Mouse (Mus musculus) neural tube, embryonic 11.5 days (tissue): ENCODE results near the gene Tspan12. TPM values are rescaled to one million over a fixed set of nuclear protein-coding genes. Genes with fewer than 3 reads are reported as not detected.
A peak's percentile ranks its signal among the peaks of the same experiment; 100 is the strongest.
"Not testable (repeated sequence)": the region's sequence is repeated elsewhere in the genome, so short reads cannot be mapped to it uniquely, and the experiment has no call there.

Experiments
- ATAC-seq: fragments of 200-750 bp; cut with Nextera tagmentation; 2 replicates; pipeline ENCODE4 v1.8.0; 2017; ENCODE audit warnings: moderate number of reproducible peaks, mild to moderate bottlenecking, moderate TSS enrichment, moderate library complexity; ENCODE audit not compliant: insufficient read depth, low FRiP score, low TSS enrichment
- DNase-seq: peaks from one replicate; pipeline ENCODE4 v3.0.0-alpha.2; 2015; ENCODE audit warnings: low spot score
- H3K27ac ChIP-seq: fragments of 300-500 bp; sonication (generic); 2 replicates; pipeline ENCODE4 v1.5.1; 2014; ENCODE audit warnings: low read depth, mild to moderate bottlenecking, low read length
- H3K27me3 ChIP-seq: fragments of 300-500 bp; sonication (generic); 2 replicates; pipeline ENCODE4 v1.6.1; 2014; ENCODE audit warnings: mild to moderate bottlenecking, low read length, mixed read lengths; ENCODE audit not compliant: control insufficient read depth, insufficient read depth
- H3K36me3 ChIP-seq: fragments of 300-500 bp; sonication (generic); 2 replicates; pipeline ENCODE4 v1.6.1; 2014; ENCODE audit warnings: mild to moderate bottlenecking, low read length, moderate library complexity, mixed read lengths; ENCODE audit not compliant: control insufficient read depth, insufficient read depth
- H3K4me1 ChIP-seq: fragments of 300-500 bp; sonication (generic); 2 replicates; pipeline ENCODE4 v1.6.1; 2014; ENCODE audit warnings: low read length, mixed read lengths; ENCODE audit not compliant: control insufficient read depth, insufficient read depth
- H3K4me2 ChIP-seq: fragments of 300-500 bp; sonication (generic); 2 replicates; pipeline ENCODE4 v1.6.1; 2014; ENCODE audit warnings: low read depth, mild to moderate bottlenecking, moderate library complexity
- H3K4me3 ChIP-seq: fragments of 300-500 bp; sonication (generic); 2 replicates; pipeline ENCODE4 v1.5.1; 2014; ENCODE audit warnings: low read depth, low read length
- H3K9ac ChIP-seq: fragments of 300-500 bp; sonication (generic); 2 replicates; pipeline ENCODE4 v1.6.1; 2014; ENCODE audit warnings: mild to moderate bottlenecking, low read length
- H3K9me3 ChIP-seq: fragments of 300-500 bp; sonication (generic); 2 replicates; pipeline ENCODE4 v1.6.1; 2016; ENCODE audit warnings: low read length; ENCODE audit not compliant: control insufficient read depth
- WGBS: fragments of 180-500 bp; shearing (Covaris S2); extraction: QIAGEN DNeasy Blood & Tissue Kit; methylation state at CpG from one replicate; pipeline ENCODE4 v1.1.7; 2014; 5-methylcytosine and 5-hydroxymethylcytosine counted together
- polyA plus RNA-seq: library from polyadenylated mRNA; unstranded; fragments of >200 nt; fragmentation: Nextera tagmentation; extraction: Ambion mirVana; gene quantifications from 2 replicates; pipeline ENCODE4 v1.2.1, GENCODE M21; 2014

Gene Tspan12
- 70.5 and 71.5 TPM in 2 replicates for polyA plus RNA-seq

DNA sequence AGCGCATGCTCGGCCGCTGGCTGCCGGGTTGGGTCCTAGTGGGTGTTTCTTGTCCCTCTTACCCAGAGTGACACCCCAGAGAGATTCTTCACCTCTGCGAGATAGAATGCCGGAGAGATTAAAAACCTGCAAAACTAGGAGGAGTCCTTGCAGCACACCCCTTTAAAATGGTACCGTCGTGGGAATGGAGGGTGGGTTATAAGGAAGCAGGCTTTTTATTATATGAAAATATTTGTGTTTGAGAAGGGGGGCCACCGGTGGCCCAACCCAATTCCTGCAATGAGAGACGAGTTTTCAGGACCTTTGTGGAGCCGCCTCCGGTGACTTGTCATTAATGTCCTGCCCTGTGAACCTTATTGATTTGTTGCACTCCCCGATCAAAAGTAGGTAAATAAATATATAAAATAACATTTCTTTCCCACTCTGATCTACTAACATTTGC is at the start of gene Tspan12:
Gene Tspan12, minus strand, starts transcription at position 172 of the 442 bp plus-strand sequence.
- Histone ChIP-seq H3K4me2 (peak within 1 kb of the TSS; percentile 57), H3K9ac (peak within 1 kb of the TSS; percentile 93), H3K4me1 (0 out of 2 replicates have a peak, but pooled peaks cover 5% of the 10 kb centered on the region), H3K9me3 (no peaks in the 10 kb centered on the region), H3K4me3 (peak within 1 kb of the TSS; percentile 65), H3K27ac (peak within 1 kb of the TSS; percentile 90), H3K27me3 (no peaks in the 10 kb centered on the region), H3K36me3 (no peaks in the 10 kb centered on the region; the same call in 1 of the 2 replicates)
- DNase-seq (no peak), ATAC-seq (peak; percentile 6; the same call in 1 of the 2 replicates)
- WGBS: under 1% methylated on average over 13 of the region's 13 CpGs

DNA sequence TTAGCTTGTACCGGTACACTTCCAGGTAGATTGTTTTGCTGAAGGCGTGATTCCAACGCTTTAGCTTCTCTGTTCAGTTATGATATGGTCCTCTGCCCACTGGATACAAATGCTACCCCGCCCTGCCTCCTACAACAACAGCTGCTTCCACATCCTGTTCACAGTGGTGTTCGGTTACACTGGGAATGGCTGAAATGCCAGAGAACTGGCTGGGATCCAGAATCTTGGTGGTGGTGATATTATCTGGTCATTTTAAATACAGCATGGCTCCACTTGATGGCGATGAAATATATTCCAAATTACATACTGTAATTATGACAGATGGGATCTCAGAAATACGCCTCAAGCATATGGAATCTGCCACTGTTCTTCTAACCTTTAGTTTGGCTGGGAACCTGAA is 42.1 kb upstream of the Tspan12 start:
- peak; percentile 34 for DNase-seq
- 76% methylated on average over 7 of the region's 7 CpGs for WGBS
- H3K4me2 ChIP-seq: no peak overlapping the region

DNA sequence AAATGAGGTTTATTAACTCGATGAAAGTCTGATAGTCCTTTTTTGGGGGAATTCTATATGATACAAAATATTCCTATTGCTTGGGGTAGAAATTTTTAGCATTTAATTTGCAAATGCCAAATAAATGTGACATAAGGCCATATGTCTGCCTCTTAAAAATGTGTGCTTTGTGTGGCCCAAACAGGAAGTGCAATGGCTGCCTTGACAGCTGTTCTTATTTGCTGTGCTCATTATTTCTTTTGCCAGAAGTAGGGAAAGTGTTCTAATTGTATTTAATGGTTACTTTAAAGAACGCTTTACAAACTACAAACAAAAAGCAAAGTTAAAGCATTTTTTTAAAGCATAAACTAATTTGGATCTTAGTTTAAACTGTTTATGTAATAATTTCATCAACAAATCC is 36.8 kb upstream of the Tspan12 start:
- no peaks in the 10 kb centered on the region for H3K27me3 ChIP-seq
- H3K4me2 ChIP-seq: no peak overlapping the region
- no peak overlapping the region for H3K4me3 ChIP-seq
- H3K9ac ChIP-seq: no peak overlapping the region
- H3K4me1 ChIP-seq: no peaks in the 10 kb centered on the region
- DNase-seq (no peak), ATAC-seq (no peak)
- no peaks in the 10 kb centered on the region for H3K9me3 ChIP-seq
- WGBS: 80% methylated on average over 2 of the region's 2 CpGs
- H3K36me3 ChIP-seq: no peaks in the 10 kb centered on the region
- H3K27ac ChIP-seq: no peak overlapping the region

More for the DNA sequence above, 42.1 kb upstream of the Tspan12 start:
- Histone ChIP-seq H3K4me1 (no peaks in the 10 kb centered on the region), H3K36me3 (no peaks in the 10 kb centered on the region), H3K27ac (no peak overlapping the region), H3K27me3 (no peaks in the 10 kb centered on the region), H3K9me3 (no peaks in the 10 kb centered on the region), H3K9ac (no peak overlapping the region), H3K4me3 (no peak overlapping the region)
- ATAC-seq: no peak

DNA sequence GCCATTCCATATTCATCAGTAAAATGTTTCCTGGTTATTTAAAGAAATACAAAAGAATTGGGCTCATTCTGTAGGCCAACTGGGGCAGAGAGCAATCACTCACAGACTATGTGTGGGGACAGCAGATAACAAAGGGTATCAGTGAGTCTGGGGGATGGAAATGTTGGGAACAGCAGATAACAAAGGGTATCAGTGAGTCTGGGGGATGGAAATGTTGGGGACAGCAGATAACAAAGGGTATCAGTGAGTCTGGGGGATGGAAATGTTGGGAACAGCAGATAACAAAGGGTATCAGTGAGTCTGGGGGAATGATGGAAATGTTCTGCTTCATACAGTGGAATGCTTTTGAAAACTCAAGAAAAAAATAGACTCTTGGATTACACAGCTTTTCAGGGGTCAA is 35.7 kb upstream of the Tspan12 start:
- not testable (repeated sequence) for ATAC-seq, H3K9me3 ChIP-seq, H3K27me3 ChIP-seq, H3K9ac ChIP-seq, DNase-seq, H3K4me3 ChIP-seq, H3K4me1 ChIP-seq, H3K4me2 ChIP-seq, H3K27ac ChIP-seq, H3K36me3 ChIP-seq

DNA sequence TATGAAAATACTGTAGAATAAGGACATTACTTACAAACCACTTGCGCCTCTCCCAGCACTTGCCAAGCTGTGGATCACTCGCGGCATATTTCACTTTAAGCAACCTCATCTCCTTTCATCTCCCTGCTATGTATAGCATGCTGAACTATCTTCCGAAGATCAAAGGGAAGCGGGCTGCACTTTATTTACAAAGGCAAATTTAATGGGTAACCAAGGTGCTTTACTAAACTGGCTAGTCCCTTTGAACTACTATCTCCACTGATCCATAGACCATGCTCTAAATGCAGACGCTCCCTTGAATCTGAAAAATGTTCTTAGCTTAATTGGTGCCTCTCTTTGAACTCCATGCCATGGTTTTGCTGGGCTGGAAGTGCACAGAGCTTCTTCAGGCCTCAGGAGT is 27.2 kb upstream of the Tspan12 start:
- H3K9ac ChIP-seq: no peak overlapping the region
- H3K4me2 ChIP-seq: no peak overlapping the region
- ATAC-seq: no peak
- no peak overlapping the region for H3K27ac ChIP-seq
- WGBS: 63% methylated on average over 6 of the region's 6 CpGs
- H3K4me3 ChIP-seq: no peak overlapping the region
- H3K4me1 ChIP-seq: no peaks in the 10 kb centered on the region
- no peaks in the 10 kb centered on the region for H3K27me3 ChIP-seq
- no peaks in the 10 kb centered on the region for H3K9me3 ChIP-seq
- H3K36me3 ChIP-seq: no peaks in the 10 kb centered on the region
- no peak for DNase-seq

DNA sequence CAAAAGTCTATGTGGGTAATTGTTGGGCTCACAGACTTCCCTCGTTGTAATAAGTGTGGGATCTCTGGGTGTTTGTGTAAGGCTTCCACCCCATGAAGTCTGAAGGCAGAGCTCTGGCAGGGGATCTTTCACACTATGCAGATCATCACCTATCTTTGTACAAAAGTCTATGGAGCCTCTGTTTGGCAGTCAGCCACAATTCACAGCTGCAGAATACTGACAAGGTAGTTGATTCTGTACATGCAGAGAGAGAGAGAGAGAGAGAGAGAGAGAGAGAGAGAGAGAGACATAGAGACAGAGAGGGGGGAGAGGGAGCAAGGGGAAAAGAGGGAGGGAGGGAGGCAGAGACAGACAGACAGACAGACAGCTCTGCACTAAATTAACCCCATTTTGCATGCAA is 15.0 kb upstream of the Tspan12 start:
- Histone ChIP-seq H3K27ac (no peak overlapping the region), H3K9ac (no peak overlapping the region), H3K9me3 (no peaks in the 10 kb centered on the region), H3K4me1 (no peaks in the 10 kb centered on the region), H3K4me2 (no peak overlapping the region), H3K36me3 (no peaks in the 10 kb centered on the region), H3K4me3 (no peak overlapping the region), H3K27me3 (no peaks in the 10 kb centered on the region)
- WGBS: 63% methylated on average over 1 of the region's 1 CpGs
- ATAC-seq (no peak), DNase-seq (no peak)

DNA sequence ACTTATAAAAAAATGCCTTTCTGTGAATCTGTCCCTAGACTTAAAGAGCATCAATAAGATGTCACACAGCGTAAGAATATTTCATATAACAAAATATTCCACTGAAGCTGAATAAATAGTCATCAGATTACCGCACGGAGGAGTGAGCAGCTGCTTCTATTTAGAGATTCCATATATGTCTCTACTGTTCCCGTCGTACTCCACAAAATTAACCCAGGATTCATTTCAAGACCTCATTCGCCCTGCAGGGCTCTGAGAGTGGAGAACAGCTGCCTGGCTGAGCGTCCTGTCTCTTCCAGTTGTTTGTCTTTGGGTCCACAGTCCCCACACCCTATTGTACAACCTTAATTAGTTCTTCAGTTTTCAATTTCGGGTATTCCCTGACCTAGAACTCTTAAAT is 11.9 kb upstream of the Tspan12 start:
- H3K4me1 ChIP-seq: no peaks in the 10 kb centered on the region
- H3K4me3 ChIP-seq: no peak overlapping the region
- H3K27me3 ChIP-seq: no peaks in the 10 kb centered on the region
- H3K9me3 ChIP-seq: no peaks in the 10 kb centered on the region
- no peaks in the 10 kb centered on the region for H3K36me3 ChIP-seq
- WGBS: 68% methylated on average over 8 of the region's 8 CpGs
- no peak overlapping the region for H3K9ac ChIP-seq
- ATAC-seq (no peak), DNase-seq (no peak)
- H3K27ac ChIP-seq: no peak overlapping the region
- H3K4me2 ChIP-seq: no peak overlapping the region

DNA sequence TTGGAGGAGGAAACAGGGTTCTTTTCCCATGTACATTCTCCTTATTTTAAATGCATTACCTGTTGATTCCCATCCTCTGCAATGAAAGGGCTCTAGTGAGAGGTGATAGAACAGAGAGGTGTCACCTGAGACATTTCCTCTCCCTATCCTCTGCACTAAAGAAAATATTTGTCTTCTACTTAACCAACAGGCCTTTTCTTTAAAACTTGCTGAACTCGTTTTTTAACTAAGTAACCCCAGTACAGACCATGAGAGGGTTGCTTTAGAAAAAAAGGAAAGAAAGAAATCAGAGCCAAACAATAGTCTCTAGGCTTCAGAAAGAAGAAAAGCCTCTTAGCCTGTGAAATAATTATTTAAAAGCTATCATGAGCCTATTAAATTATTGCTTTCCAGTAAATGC is 11.2 kb upstream of the Tspan12 start:
- ATAC-seq: no peak
- H3K27me3 ChIP-seq: no peaks in the 10 kb centered on the region
- no peaks in the 10 kb centered on the region for H3K9me3 ChIP-seq
- WGBS: 32% methylated on average over 1 of the region's 1 CpGs
- no peak overlapping the region for H3K4me2 ChIP-seq
- DNase-seq: no peak
- no peak overlapping the region for H3K4me3 ChIP-seq
- no peaks in the 10 kb centered on the region; the same call in 1 of the 2 replicates for H3K4me1 ChIP-seq
- H3K9ac ChIP-seq: no peak overlapping the region
- no peak overlapping the region for H3K27ac ChIP-seq
- H3K36me3 ChIP-seq: no peaks in the 10 kb centered on the region

DNA sequence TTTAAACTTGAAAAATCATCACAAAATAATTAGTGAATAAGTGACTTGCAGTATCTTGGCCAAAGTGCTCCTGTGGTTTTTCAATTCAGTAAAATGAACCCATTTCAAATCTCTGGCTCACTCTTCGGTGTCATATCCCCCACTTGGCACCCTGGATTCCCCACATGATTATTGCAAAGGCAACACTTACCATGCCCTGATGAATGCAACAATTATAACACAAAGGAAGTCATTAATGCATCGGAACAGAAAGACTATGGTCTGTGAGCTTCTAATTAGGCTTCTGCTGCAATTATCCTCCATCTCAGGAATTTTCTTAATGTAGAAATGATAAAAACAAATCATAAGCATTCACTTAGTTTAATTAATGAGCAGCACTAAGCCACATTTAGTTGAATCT is 9.0 kb upstream of the Tspan12 start:
- ATAC-seq (no peak), DNase-seq (no peak)
- Histone ChIP-seq H3K4me3 (no peak overlapping the region), H3K27me3 (no peaks in the 10 kb centered on the region), H3K36me3 (no peaks in the 10 kb centered on the region), H3K4me2 (no peak overlapping the region), H3K27ac (no peak overlapping the region), H3K4me1 (peaks cover 5% of the 10 kb centered on the region; the same call in 1 of the 2 replicates), H3K9me3 (no peaks in the 10 kb centered on the region), H3K9ac (no peak overlapping the region)
- WGBS: 85% methylated on average over 2 of the region's 2 CpGs
